Mouse (Mus musculus) olfactory bulb, adult 2 months (tissue): ENCODE results near the gene Slc25a34. TPM values are rescaled to one million over a fixed set of nuclear protein-coding genes. Genes with fewer than 3 reads are reported as not detected.

ENCODE experiments used
- H3K27ac ChIP-seq: fragments of 200-500 bp; 2 replicates; pipeline ENCODE4 v1.5.1; 2012; ENCODE audit warnings: low read depth, low read length; ENCODE audit not compliant: insufficient read depth
- H3K4me1 ChIP-seq: fragments of 200-500 bp; 2 replicates; pipeline ENCODE4 v1.6.1; 2012; ENCODE audit warnings: low read length; ENCODE audit not compliant: control insufficient read depth, insufficient read depth
- H3K4me3 ChIP-seq: fragments of 200-500 bp; 2 replicates; pipeline ENCODE4 v1.5.1; 2012; ENCODE audit warnings: mild to moderate bottlenecking, low read depth, low read length, moderate library complexity; ENCODE audit not compliant: insufficient read depth
- CTCF ChIP-seq: fragments of 200-500 bp; IDR thresholded peaks from 2 replicates; pipeline ENCODE4 v1.5.1; 2012; ENCODE audit warnings: low read depth, mild to moderate bottlenecking, low read length, moderate library complexity; ENCODE audit not compliant: insufficient read depth
- POLR2A ChIP-seq: fragments of 200-500 bp; IDR thresholded peaks from 2 replicates; pipeline ENCODE4 v1.6.1; 2012; ENCODE audit warnings: mild to moderate bottlenecking, low read depth, low read length, moderate library complexity; ENCODE audit not compliant: insufficient read depth
- WGBS: fragments of 180-500 bp; shearing (Covaris S2); methylation state at CpG from one replicate; pipeline ENCODE4 v1.1.7; 2018; 5-methylcytosine and 5-hydroxymethylcytosine counted together
- polyA plus RNA-seq: library from polyadenylated mRNA; stranded (reverse); fragments of >200 nt; gene quantifications from 2 replicates; pipeline ENCODE4 v1.2.4, GENCODE M21; 2012; ENCODE audit warnings: low replicate concordance; ENCODE audit not compliant: missing spikeins, insufficient read depth, insufficient read length

The Slc25a34 gene
- polyA plus RNA-seq, 1 experiment, result not detected

GRCm38 (mm10) chr4:141648262-141648661 lies 24.6 kb upstream of the Slc25a34 start:
- peaks cover 31% of the 10 kb centered on the region for H3K4me1 ChIP-seq
- 66% methylated on average over 5 of the region's 5 CpGs for WGBS
- H3K4me3 ChIP-seq, result no peak overlapping the region
- H3K27ac ChIP-seq, result no peak overlapping the region
- TF ChIP-seq CTCF (no peak), POLR2A (no peak)

GRCm38 (mm10) chr4:141647187-141647586 lies 23.6 kb upstream of the Slc25a34 start:
- no peak for TF ChIP-seq POLR2A
- TF ChIP-seq CTCF, result no peak
- H3K4me1 ChIP-seq, result peaks cover 33% of the 10 kb centered on the region
- no peak overlapping the region for H3K27ac ChIP-seq
- H3K4me3 ChIP-seq, result no peak overlapping the region
- 84% methylated on average over 3 of the region's 3 CpGs for WGBS

GRCm38 (mm10) chr4:141645988-141646387 lies 22.4 kb upstream of the Slc25a34 start:
- TF ChIP-seq CTCF, result no peak
- TF ChIP-seq POLR2A, result no peak
- WGBS, result 92% methylated on average over 8 of the region's 8 CpGs

DNA sequence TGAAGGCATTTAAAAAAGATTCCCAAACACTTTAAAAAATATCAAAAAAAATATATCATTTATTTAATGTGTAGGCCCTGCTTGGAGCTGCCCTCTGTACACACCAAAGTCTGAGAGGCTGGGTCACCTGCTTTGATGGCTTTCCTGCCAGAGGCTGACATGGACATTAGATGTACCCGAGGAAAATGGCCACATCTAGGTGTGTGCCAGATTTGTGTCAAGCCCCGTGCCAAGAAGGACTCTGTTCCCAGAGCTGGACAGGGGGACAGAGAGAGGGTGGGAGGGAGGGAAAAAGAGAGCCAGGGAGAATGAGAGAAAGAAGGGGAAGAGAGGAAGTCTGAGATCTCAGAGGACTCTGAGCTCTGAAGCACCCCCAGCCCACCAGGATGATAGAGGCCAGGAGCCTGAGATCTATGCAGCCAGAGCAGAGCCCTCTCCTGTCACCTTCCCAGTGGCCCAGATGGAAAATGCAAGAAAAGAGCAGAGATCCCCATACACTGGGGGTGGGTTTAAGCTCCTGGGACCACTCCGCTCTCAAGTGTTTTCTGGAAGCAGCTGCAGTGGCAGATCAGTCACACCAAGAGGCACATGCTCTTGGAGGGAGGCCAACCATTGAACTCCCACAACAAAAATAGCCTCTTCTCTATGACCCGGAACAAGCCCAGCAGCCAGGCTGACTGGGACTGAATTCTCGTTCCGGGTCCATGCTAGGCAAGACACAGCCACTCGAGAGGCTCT lies 19.7 kb upstream of the Slc25a34 start:
- H3K4me1 ChIP-seq, result peaks cover 24% of the 10 kb centered on the region
- WGBS, result 19% methylated on average over 7 of the region's 7 CpGs
- H3K27ac ChIP-seq, result 0 out of 2 replicates have a peak overlapping the region, but pooled peaks have one; percentile 31
- H3K4me3 ChIP-seq, result no peak overlapping the region
- TF ChIP-seq POLR2A, result no peak

More at GRCm38 (mm10) chr4:141645988-141646387, 22.4 kb upstream of the Slc25a34 start:
- no peak overlapping the region for H3K27ac ChIP-seq
- H3K4me1 ChIP-seq, result peaks cover 33% of the 10 kb centered on the region
- H3K4me3 ChIP-seq, result no peak overlapping the region

- Histone ChIP-seq H3K27ac (no peak overlapping the region; the same call in 1 of the 2 replicates), H3K4me1 (peaks cover 24% of the 10 kb centered on the region), H3K4me3 (no peak overlapping the region)
- 92% methylated on average over 25 of the region's 25 CpGs for WGBS
- no peak for TF ChIP-seq POLR2A
- no peak for TF ChIP-seq CTCF
Measured at GRCm38 (mm10) chr4:141641961-141642811, 18.6 kb upstream of the Slc25a34 start.

GRCm38 (mm10) chr4:141641353-141641771 lies 17.7 kb upstream of the Slc25a34 start:
- no peak for TF ChIP-seq CTCF
- no peak for TF ChIP-seq POLR2A
- H3K27ac ChIP-seq, result no peak overlapping the region
- H3K4me3 ChIP-seq, result no peak overlapping the region
- peaks cover 24% of the 10 kb centered on the region for H3K4me1 ChIP-seq
- WGBS, result 70% methylated on average over 7 of the region's 7 CpGs

GRCm38 (mm10) chr4:141639474-141639873 lies 15.9 kb upstream of the Slc25a34 start:
- TF ChIP-seq CTCF (no peak), POLR2A (no peak)
- WGBS, result 68% methylated on average over 11 of the region's 11 CpGs
- H3K4me3 ChIP-seq, result no peak overlapping the region

DNA sequence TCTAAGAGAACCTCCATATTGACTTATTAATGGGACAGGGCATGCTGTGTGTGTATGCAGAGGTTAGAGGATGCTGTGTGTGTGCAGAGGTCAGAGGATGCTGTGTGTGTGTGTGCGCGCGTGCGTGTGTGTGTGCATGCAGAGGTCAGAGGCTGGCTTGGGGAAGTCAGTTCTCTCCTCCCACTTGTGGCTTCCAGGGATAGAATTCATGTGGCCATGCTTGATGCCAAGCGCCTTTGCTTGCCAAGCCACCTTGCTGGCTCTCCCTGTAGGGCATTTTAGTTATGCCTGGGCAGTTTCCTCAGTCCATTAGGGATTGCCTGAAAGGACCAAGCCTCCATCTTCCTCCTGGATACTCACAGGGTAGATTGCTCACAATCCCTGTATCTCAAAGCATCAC lies 13.1 kb upstream of the Slc25a34 start:
- TF ChIP-seq CTCF (no peak), POLR2A (no peak)
- peaks cover 4% of the 10 kb centered on the region; the same call in 1 of the 2 replicates for H3K4me1 ChIP-seq
- WGBS, result 96% methylated on average over 5 of the region's 5 CpGs
- H3K27ac ChIP-seq, result no peak overlapping the region
- no peak overlapping the region for H3K4me3 ChIP-seq

More at GRCm38 (mm10) chr4:141639474-141639873, 15.9 kb upstream of the Slc25a34 start:
- H3K4me1 ChIP-seq, result peaks cover 24% of the 10 kb centered on the region
- no peak overlapping the region for H3K27ac ChIP-seq

- H3K4me3 ChIP-seq, result no peak overlapping the region
- no peaks in the 10 kb centered on the region for H3K4me1 ChIP-seq
- no peak overlapping the region for H3K27ac ChIP-seq
- WGBS, result 92% methylated on average over 9 of the region's 9 CpGs
- no peak for TF ChIP-seq CTCF
- no peak for TF ChIP-seq POLR2A
Measured at GRCm38 (mm10) chr4:141635991-141636390, 12.4 kb upstream of the Slc25a34 start.
